Mouse (Mus musculus): ENCODE results near the gene Bend7.

DNA sequence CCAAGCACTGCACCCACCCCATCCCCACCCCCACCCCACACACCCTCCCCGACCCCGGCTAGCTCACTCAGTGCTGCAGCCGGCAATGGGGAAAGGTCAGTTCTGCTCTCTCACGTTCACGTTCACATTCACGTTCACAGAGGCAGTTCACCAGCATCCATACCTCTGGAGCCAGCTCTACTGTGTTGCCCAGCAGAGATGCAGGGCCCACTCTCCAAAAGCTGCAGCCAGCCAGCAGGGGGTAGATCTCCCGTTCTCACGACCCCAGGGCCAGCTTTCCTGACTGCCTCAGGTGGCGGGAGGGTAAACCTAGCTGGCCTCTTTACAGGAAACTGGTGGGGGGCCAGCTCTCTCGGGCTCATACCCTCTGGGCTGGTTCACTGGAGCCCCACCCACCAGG is 100.0 kb downstream of the Bend7 start:
- TF ChIP-seq HCFC1 (IDR thresholded peaks at IDR 0.05; ENCODE audit: borderline replicate concordance, insufficient read depth, low read length) (no peak), MAFK (IDR thresholded peaks at IDR 0.05; ENCODE audit: insufficient read depth, low read depth, low read length) (no peak), ZNF384 (IDR thresholded peaks at IDR 0.05; ENCODE audit: low read depth, low read length) (no peak), CHD2 (IDR thresholded peaks at IDR 0.05; ENCODE audit: low read depth, low read length) (no peak), ZC3H11A (IDR thresholded peaks at IDR 0.05; ENCODE audit: borderline replicate concordance, low read depth, low read length) (no peak)
